Mouse (Mus musculus) naive thymus-derived CD4-positive, alpha-beta T cell, adult 5 months (primary cell): Measurements from ENCODE around the gene Magea10. TPM values are rescaled to one million over a fixed set of nuclear protein-coding genes. Genes with fewer than 3 reads are reported as not detected.

Experiments
- polyA plus RNA-seq: library from polyadenylated mRNA; unstranded; fragments of 100-300 nt; shearing (Covaris generic); gene quantifications from one replicate; pipeline ENCODE4 v1.2.1, GENCODE M21; 2017

The Magea10 gene
- not detected for polyA plus RNA-seq

DNA sequence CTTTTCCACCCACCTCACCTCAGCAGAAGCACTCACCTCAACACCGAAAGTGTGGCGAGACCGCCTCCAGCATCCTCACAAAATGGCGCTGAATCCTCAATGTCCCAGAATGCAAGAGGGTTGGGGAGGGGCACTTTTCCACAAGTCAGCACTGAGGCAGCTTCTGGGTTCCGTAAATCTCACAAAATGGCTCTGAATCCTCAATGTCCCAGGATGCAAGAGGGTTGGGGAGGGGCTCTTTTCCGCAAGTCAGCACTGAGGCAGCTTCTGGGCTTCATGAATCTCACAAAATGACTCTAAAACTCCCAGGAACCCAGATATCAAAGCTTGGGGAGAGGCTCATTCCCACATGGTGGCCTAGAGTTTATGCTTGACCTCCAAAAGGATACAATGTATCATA lies at the start of gene Magea10:
Gene Magea10, minus strand, starts transcription at position 101 of the 400 bp plus-strand sequence.

Other genes starting within 250 kb of the Magea10 start
- gene Magea4, start 164.8 kb downstream of the Magea10 start, polyA plus RNA-seq, result not detected
- gene Gabre, start 112.1 kb downstream of the Magea10 start, polyA plus RNA-seq, result not detected